Mouse (Mus musculus): ENCODE results near the gene Ovch2.

The Ovch2 gene

GRCm38 (mm10) chr7:107745111-107745510 lies 55.9 kb downstream of the Ovch2 start:
- DNase-seq (ENCODE audit: low read depth, low spot score): no peak

GRCm38 (mm10) chr7:107744454-107744853 lies 56.6 kb downstream of the Ovch2 start:
- no peak for DNase-seq (ENCODE audit: low read depth, low spot score)

- DNase-seq (ENCODE audit: low read depth, low spot score): no peak
These were observed 58.0 kb downstream of the Ovch2 start for GRCm38 (mm10) chr7:107742963-107743465.

GRCm38 (mm10) chr7:107738726-107739125 lies 62.3 kb downstream of the Ovch2 start:
- DNase-seq (ENCODE audit: low read depth, low spot score): no peak

- DNase-seq (ENCODE audit: low read depth, low spot score): no peak
These were observed 67.8 kb downstream of the Ovch2 start for GRCm38 (mm10) chr7:107733162-107733561.
